ENCODE assay signal across 24 mouse cellular contexts in the genomic region with DNA sequence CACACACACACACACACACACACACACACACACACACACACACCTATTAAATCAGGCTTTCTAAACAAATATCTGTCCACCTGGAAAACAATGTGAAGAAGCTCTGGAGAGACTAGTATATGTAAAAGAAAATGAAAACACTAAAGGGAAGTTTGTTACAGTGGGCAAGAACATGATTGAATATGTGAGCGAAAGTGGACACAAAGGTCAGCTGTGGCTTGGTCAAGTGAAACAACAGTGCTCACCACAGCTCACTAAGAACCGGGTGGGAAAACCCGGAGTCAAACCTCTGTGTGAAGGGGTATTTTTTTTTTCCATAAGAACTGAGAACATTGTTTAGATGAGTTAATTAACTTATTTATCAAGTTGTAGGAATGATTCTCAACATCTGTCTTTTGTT. TPM values are rescaled to one million over a fixed set of nuclear protein-coding genes. Genes with fewer than 3 reads are reported as not detected.
"Had no signal": no experiment of that assay in that cellular context is flagged by ENCODE, and none has a peak within 500 bp of the region (broad histone marks: within the 10 kb centered on the region; RNA-seq: fewer than 3 reads in every experiment).

No protein-coding gene starts in this region.

- H3K4me1 ChIP-seq: hindbrain, embryonic 13.5 days; hindbrain, embryonic 15.5 days; intestine, embryonic 15.5 days; kidney, embryonic 15.5 days; limb, embryonic 13.5 days; limb, embryonic 15.5 days; liver, embryonic 12.5 days had no signal

- DNase-seq: forebrain, postnatal 0 days; gastrocnemius, postnatal 14 days; gastrocnemius, postnatal 36 days; heart, adult 18-20 months; heart, postnatal 10 days; kidney, adult 18-20 months; kidney, adult 9 months; kidney, postnatal 25 days; kidney, postnatal 4 days; lung, adult 18-20 months had no signal

- H3K27me3 ChIP-seq: hindbrain, embryonic 13.5 days; hindbrain, embryonic 15.5 days; intestine, embryonic 15.5 days; kidney, embryonic 15.5 days; limb, embryonic 13.5 days; limb, embryonic 15.5 days; liver, embryonic 12.5 days had no signal

- H3K9ac ChIP-seq: forebrain, postnatal 0 days; hindbrain, embryonic 13.5 days; hindbrain, embryonic 15.5 days; intestine, embryonic 15.5 days; kidney, embryonic 15.5 days; limb, embryonic 13.5 days; limb, embryonic 15.5 days; liver, embryonic 12.5 days; liver, embryonic 14.5 days had no signal

- H3K36me3 ChIP-seq: hindbrain, embryonic 13.5 days; hindbrain, embryonic 15.5 days; intestine, embryonic 15.5 days; kidney, embryonic 15.5 days; limb, embryonic 13.5 days; limb, embryonic 15.5 days; liver, embryonic 12.5 days had no signal

- H3K4me2 ChIP-seq: hindbrain, embryonic 13.5 days; hindbrain, embryonic 15.5 days; intestine, embryonic 15.5 days; kidney, embryonic 15.5 days; limb, embryonic 13.5 days; limb, embryonic 15.5 days; liver, embryonic 12.5 days had no signal

- H3K9me3 ChIP-seq: hindbrain, embryonic 13.5 days; hindbrain, embryonic 15.5 days; intestine, embryonic 15.5 days; kidney, embryonic 15.5 days; limb, embryonic 13.5 days; limb, embryonic 15.5 days; liver, embryonic 12.5 days had no signal

- H3K4me3 ChIP-seq: hindbrain, embryonic 13.5 days; hindbrain, embryonic 15.5 days; intestine, embryonic 15.5 days; kidney, embryonic 15.5 days; layer of hippocampus, adult 2 months; left cerebral cortex, adult 2 months; limb, embryonic 13.5 days; limb, embryonic 15.5 days; liver, embryonic 12.5 days had no signal

- H3K27ac ChIP-seq: hindbrain, embryonic 13.5 days; hindbrain, embryonic 15.5 days; hindbrain, postnatal 0 days; intestine, embryonic 15.5 days; kidney, embryonic 15.5 days; kidney, postnatal 0 days; layer of hippocampus, adult 2 months; left cerebral cortex, adult 2 months; limb, embryonic 13.5 days; limb, embryonic 15.5 days; liver, embryonic 12.5 days; liver, embryonic 14.5 days had no signal

- ATAC-seq: forebrain, postnatal 0 days; hindbrain, postnatal 0 days; inflammation-experienced regulatory T-cells, adult 6 months; intestine, embryonic 15.5 days; intestine, postnatal 0 days; liver, embryonic 12.5 days had no signal

RNA-seq across cellular contexts. Expression of gene Il7r, which starts 6.9 kb away (rescaled TPM):
- total RNA-seq: hindbrain, postnatal 0 days had no signal
- polyA plus RNA-seq: forebrain, postnatal 0 days; hindbrain, embryonic 13.5 days had no signal
